Mouse (Mus musculus) lung, embryonic 15.5 days (tissue): ENCODE measurements around the gene Nfil3. TPM values are rescaled to one million over a fixed set of nuclear protein-coding genes. Genes with fewer than 3 reads are reported as not detected.

Experiments used
- ATAC-seq: fragments of 200-750 bp; cut with Nextera tagmentation; 2 replicates; pipeline ENCODE4 v1.8.0; 2017; ENCODE audit warnings: moderate number of reproducible peaks, borderline replicate concordance; ENCODE audit not compliant: low FRiP score, low TSS enrichment; ENCODE audit errors: extremely low read depth
- H3K27ac ChIP-seq: fragments of 300-500 bp; sonication (generic); 2 replicates; pipeline ENCODE4 v1.5.1; 2015; ENCODE audit warnings: moderate library complexity, mild to moderate bottlenecking, inconsistent platforms
- H3K27me3 ChIP-seq: fragments of 300-500 bp; sonication (generic); 2 replicates; pipeline ENCODE4 v1.6.1; 2015; ENCODE audit warnings: inconsistent platforms
- H3K36me3 ChIP-seq: fragments of 300-500 bp; sonication (generic); 2 replicates; pipeline ENCODE4 v1.6.1; 2015; ENCODE audit warnings: inconsistent platforms
- H3K4me1 ChIP-seq: fragments of 300-500 bp; sonication (generic); 2 replicates; pipeline ENCODE4 v1.6.1; 2015; ENCODE audit warnings: inconsistent platforms
- H3K4me2 ChIP-seq: fragments of 300-500 bp; sonication (generic); 2 replicates; pipeline ENCODE4 v1.6.1; 2015; ENCODE audit warnings: inconsistent platforms, mild to moderate bottlenecking, moderate library complexity
- H3K4me3 ChIP-seq: fragments of 300-500 bp; sonication (generic); 2 replicates; pipeline ENCODE4 v1.5.1; 2015; ENCODE audit warnings: mild to moderate bottlenecking, inconsistent platforms
- H3K9ac ChIP-seq: fragments of 300-500 bp; sonication (generic); 2 replicates; pipeline ENCODE4 v1.6.1; 2015; ENCODE audit warnings: inconsistent platforms
- H3K9me3 ChIP-seq: fragments of 300-500 bp; sonication (generic); 2 replicates; pipeline ENCODE4 v1.6.1; 2016; ENCODE audit warnings: inconsistent platforms
- WGBS: fragments of 180-500 bp; shearing (Covaris S2); methylation state at CpG from one replicate; pipeline ENCODE4 v1.1.7; 2015; 5-methylcytosine and 5-hydroxymethylcytosine counted together
- polyA plus RNA-seq: library from polyadenylated mRNA; unstranded; fragments of >200 nt; fragmentation: Nextera tagmentation; extraction: Ambion mirVana; gene quantifications from 2 replicates; pipeline ENCODE4 v1.2.1, GENCODE M21; 2015

The Nfil3 gene
- 21.8 and 22.3 TPM in 2 replicates for polyA plus RNA-seq

GRCm38 (mm10) chr13:52980951-52981421 is at the start of gene Nfil3:
Gene Nfil3 (minus strand): TSS chr13:52981073.
- Histone ChIP-seq H3K27ac (peak within 1 kb of the TSS; percentile 87), H3K4me2 (peak within 1 kb of the TSS; percentile 94), H3K4me3 (peak within 1 kb of the TSS; percentile 69), H3K36me3 (no peaks in the 10 kb centered on the region), H3K9ac (peak within 1 kb of the TSS; percentile 68), H3K9me3 (no peaks in the 10 kb centered on the region), H3K4me1 (peaks cover 34% of the 10 kb centered on the region), H3K27me3 (peaks cover 3% of the 10 kb centered on the region; the same call in 1 of the 2 replicates)
- 0% methylated on average over 24 of the region's 79 CpGs for WGBS
- ATAC-seq: peak; percentile 83

GRCm38 (mm10) chr13:53024285-53024684 is 43.4 kb upstream of the Nfil3 start:
- H3K27ac ChIP-seq: no peak overlapping the region
- ATAC-seq: no peak
- H3K4me3 ChIP-seq: no peak overlapping the region

GRCm38 (mm10) chr13:53020282-53020681 is 39.4 kb upstream of the Nfil3 start:
- H3K27me3 ChIP-seq: no peaks in the 10 kb centered on the region

More at GRCm38 (mm10) chr13:53024285-53024684, 43.4 kb upstream of the Nfil3 start:
- H3K9ac ChIP-seq: no peak overlapping the region
- H3K9me3 ChIP-seq: no peaks in the 10 kb centered on the region
- no peaks in the 10 kb centered on the region for H3K4me1 ChIP-seq
- H3K36me3 ChIP-seq: no peaks in the 10 kb centered on the region
- H3K4me2 ChIP-seq: no peak overlapping the region
- no peaks in the 10 kb centered on the region for H3K27me3 ChIP-seq
- WGBS: 46% methylated on average over 6 of the region's 6 CpGs

GRCm38 (mm10) chr13:53019532-53019931 is 38.7 kb upstream of the Nfil3 start:
- Histone ChIP-seq H3K27ac (no peak overlapping the region), H3K9me3 (no peaks in the 10 kb centered on the region), H3K27me3 (no peaks in the 10 kb centered on the region), H3K4me3 (no peak overlapping the region), H3K36me3 (no peaks in the 10 kb centered on the region), H3K4me1 (no peaks in the 10 kb centered on the region), H3K9ac (no peak overlapping the region), H3K4me2 (no peak overlapping the region)
- no peak for ATAC-seq
- 81% methylated on average over 9 of the region's 9 CpGs for WGBS

More at GRCm38 (mm10) chr13:53020282-53020681, 39.4 kb upstream of the Nfil3 start:
- Histone ChIP-seq H3K4me2 (no peak overlapping the region), H3K4me1 (no peaks in the 10 kb centered on the region), H3K27ac (no peak overlapping the region), H3K4me3 (no peak overlapping the region), H3K36me3 (no peaks in the 10 kb centered on the region), H3K9me3 (no peaks in the 10 kb centered on the region), H3K9ac (no peak overlapping the region)
- WGBS: 79% methylated on average over 3 of the region's 3 CpGs
- no peak for ATAC-seq

- Histone ChIP-seq H3K9me3 (no peaks in the 10 kb centered on the region), H3K36me3 (no peaks in the 10 kb centered on the region), H3K27ac (no peak overlapping the region), H3K4me3 (no peak overlapping the region), H3K27me3 (no peaks in the 10 kb centered on the region), H3K4me1 (no peaks in the 10 kb centered on the region), H3K9ac (no peak overlapping the region), H3K4me2 (no peak overlapping the region)
- WGBS: 77% methylated on average over 6 of the region's 6 CpGs
- no peak for ATAC-seq
Observed at GRCm38 (mm10) chr13:53018976-53019375, 38.1 kb upstream of the Nfil3 start.

- no peak overlapping the region for H3K9ac ChIP-seq
- no peak overlapping the region for H3K4me3 ChIP-seq
- H3K27me3 ChIP-seq: no peaks in the 10 kb centered on the region
- no peaks in the 10 kb centered on the region for H3K36me3 ChIP-seq
- 37% methylated on average over 6 of the region's 6 CpGs for WGBS
- no peak overlapping the region for H3K27ac ChIP-seq
- ATAC-seq: no peak
- no peaks in the 10 kb centered on the region for H3K9me3 ChIP-seq
- no peaks in the 10 kb centered on the region for H3K4me1 ChIP-seq
- no peak overlapping the region for H3K4me2 ChIP-seq
Observed at GRCm38 (mm10) chr13:53017983-53018382, 37.1 kb upstream of the Nfil3 start.

- 74% methylated on average over 6 of the region's 6 CpGs for WGBS
- Histone ChIP-seq H3K36me3 (no peaks in the 10 kb centered on the region), H3K9me3 (no peaks in the 10 kb centered on the region), H3K27ac (no peak overlapping the region), H3K27me3 (no peaks in the 10 kb centered on the region), H3K4me2 (no peak overlapping the region), H3K4me3 (no peak overlapping the region), H3K9ac (no peak overlapping the region), H3K4me1 (no peaks in the 10 kb centered on the region)
- no peak for ATAC-seq
Observed at GRCm38 (mm10) chr13:53017117-53017516, 36.2 kb upstream of the Nfil3 start.

- Histone ChIP-seq H3K27me3 (no peaks in the 10 kb centered on the region), H3K36me3 (no peaks in the 10 kb centered on the region), H3K9me3 (no peaks in the 10 kb centered on the region), H3K9ac (no peak overlapping the region), H3K4me2 (no peak overlapping the region), H3K27ac (no peak overlapping the region), H3K4me3 (no peak overlapping the region), H3K4me1 (peaks cover 24% of the 10 kb centered on the region)
- no peak for ATAC-seq
- 23% methylated on average over 12 of the region's 12 CpGs for WGBS
Observed at GRCm38 (mm10) chr13:53011426-53011825, 30.6 kb upstream of the Nfil3 start.

GRCm38 (mm10) chr13:53008489-53009184 is 27.8 kb upstream of the Nfil3 start:
- no peak overlapping the region for H3K27ac ChIP-seq
- H3K36me3 ChIP-seq: no peaks in the 10 kb centered on the region
- ATAC-seq: peak; percentile 23; the same call in 1 of the 2 replicates
- H3K9me3 ChIP-seq: no peaks in the 10 kb centered on the region
- peaks cover 24% of the 10 kb centered on the region for H3K4me1 ChIP-seq
- 44% methylated on average over 7 of the region's 7 CpGs for WGBS
- no peak overlapping the region for H3K9ac ChIP-seq
- H3K4me2 ChIP-seq: no peak overlapping the region
- H3K27me3 ChIP-seq: no peaks in the 10 kb centered on the region
- H3K4me3 ChIP-seq: no peak overlapping the region

- no peaks in the 10 kb centered on the region for H3K27me3 ChIP-seq
- H3K4me2 ChIP-seq: no peak overlapping the region
- no peaks in the 10 kb centered on the region for H3K9me3 ChIP-seq
- H3K36me3 ChIP-seq: no peaks in the 10 kb centered on the region
- no peak overlapping the region for H3K27ac ChIP-seq
- no peak for ATAC-seq
- 37% methylated on average over 3 of the region's 3 CpGs for WGBS
- no peak overlapping the region for H3K9ac ChIP-seq
- H3K4me3 ChIP-seq: no peak overlapping the region
- H3K4me1 ChIP-seq: peaks cover 24% of the 10 kb centered on the region
Observed at GRCm38 (mm10) chr13:53007781-53008180, 26.9 kb upstream of the Nfil3 start.

- ATAC-seq: no peak
- WGBS: 36% methylated on average over 3 of the region's 3 CpGs
- no peak overlapping the region for H3K4me3 ChIP-seq
- H3K9ac ChIP-seq: no peak overlapping the region
- no peaks in the 10 kb centered on the region for H3K36me3 ChIP-seq
- no peak overlapping the region for H3K27ac ChIP-seq
- H3K27me3 ChIP-seq: no peaks in the 10 kb centered on the region
- peaks cover 3% of the 10 kb centered on the region; the same call in 1 of the 2 replicates for H3K4me1 ChIP-seq
- no peak overlapping the region for H3K4me2 ChIP-seq
- no peaks in the 10 kb centered on the region for H3K9me3 ChIP-seq
Observed at GRCm38 (mm10) chr13:53003286-53003685, 22.4 kb upstream of the Nfil3 start.

- Histone ChIP-seq H3K4me3 (no peak overlapping the region), H3K27ac (no peak overlapping the region), H3K36me3 (no peaks in the 10 kb centered on the region), H3K4me1 (no peaks in the 10 kb centered on the region), H3K27me3 (no peaks in the 10 kb centered on the region), H3K4me2 (no peak overlapping the region), H3K9me3 (no peaks in the 10 kb centered on the region), H3K9ac (no peak overlapping the region)
- WGBS: 45% methylated on average over 2 of the region's 2 CpGs
- ATAC-seq: no peak
Observed at GRCm38 (mm10) chr13:53001511-53001935, 20.6 kb upstream of the Nfil3 start.
